Mouse (Mus musculus): Measurements from ENCODE around the gene Sulf2. TPM values are rescaled to one million over a fixed set of nuclear protein-coding genes. Genes with fewer than 3 reads are reported as not detected.

Sulf2 gene
- polyA plus RNA-seq, 2 experiments: 200 to 294 TPM

GRCm38 (mm10) chr2:166196080-166196786 lies 40.8 kb upstream of the Sulf2 start:
- peaks cover 19% of the 10 kb centered on the region for H3K4me1 ChIP-seq (ENCODE audit: control insufficient read depth, insufficient read depth, low read length)
- no peak overlapping the region for H3K27ac ChIP-seq (replicated peaks; ENCODE audit: low read depth, low read length)
- DNase-seq (ENCODE audit: low spot score) (no peak), ATAC-seq (ENCODE audit: low FRiP score, low read depth) (no peak)
- no peak overlapping the region for H3K4me3 ChIP-seq (replicated peaks; ENCODE audit: low read length)
- no peak overlapping the region for H3K4me2 ChIP-seq (replicated peaks; ENCODE audit: low read depth, low read length, severe bottlenecking)
- no peak for TF ChIP-seq POLR2A (IDR thresholded peaks at IDR 0.05; ENCODE audit: borderline replicate concordance, extremely low read depth, insufficient read depth, insufficient read length)
- WGBS: 62% methylated on average over 13 of the region's 13 CpGs
- H3K9me3 ChIP-seq (ENCODE audit: control insufficient read depth, low read length): no peaks in the 10 kb centered on the region
- no peaks in the 10 kb centered on the region for H3K36me3 ChIP-seq (ENCODE audit: control insufficient read depth, insufficient read depth, low read length)
- no peaks in the 10 kb centered on the region for H3K27me3 ChIP-seq (ENCODE audit: control insufficient read depth, insufficient read depth, low read length)
- H3K9ac ChIP-seq (ENCODE audit: low read depth, low read length, severe bottlenecking): no peak overlapping the region

GRCm38 (mm10) chr2:166195041-166195440 lies 39.6 kb upstream of the Sulf2 start:
- no peak for ATAC-seq (ENCODE audit: low FRiP score, low read depth)
- H3K4me3 ChIP-seq (replicated peaks; ENCODE audit: low read length): no peak overlapping the region
- no peaks in the 10 kb centered on the region for H3K36me3 ChIP-seq (ENCODE audit: control insufficient read depth, insufficient read depth, low read length)
- H3K4me2 ChIP-seq (replicated peaks; ENCODE audit: low read depth, low read length, severe bottlenecking): no peak overlapping the region
- H3K9ac ChIP-seq (ENCODE audit: low read depth, low read length, severe bottlenecking): no peak overlapping the region
- DNase-seq (ENCODE audit: low spot score): no peak
- TF ChIP-seq POLR2A (IDR thresholded peaks at IDR 0.05; ENCODE audit: borderline replicate concordance, extremely low read depth, insufficient read depth, insufficient read length): no peak
- H3K27ac ChIP-seq (replicated peaks; ENCODE audit: low read depth, low read length): no peak overlapping the region
- peaks cover 31% of the 10 kb centered on the region for H3K4me1 ChIP-seq (ENCODE audit: control insufficient read depth, insufficient read depth, low read length)
- no peaks in the 10 kb centered on the region for H3K27me3 ChIP-seq (ENCODE audit: control insufficient read depth, insufficient read depth, low read length)
- 66% methylated on average over 6 of the region's 6 CpGs for WGBS
- H3K9me3 ChIP-seq (ENCODE audit: control insufficient read depth, low read length): no peaks in the 10 kb centered on the region

- ATAC-seq (ENCODE audit: low FRiP score, low read depth): no peak
- no peaks in the 10 kb centered on the region for H3K36me3 ChIP-seq (ENCODE audit: control insufficient read depth, insufficient read depth, low read length)
- H3K4me3 ChIP-seq (replicated peaks; ENCODE audit: low read length): no peak overlapping the region
- no peak overlapping the region for H3K27ac ChIP-seq (replicated peaks; ENCODE audit: low read depth, low read length)
- TF ChIP-seq POLR2A (IDR thresholded peaks at IDR 0.05; ENCODE audit: borderline replicate concordance, extremely low read depth, insufficient read depth, insufficient read length): no peak
- H3K4me1 ChIP-seq (ENCODE audit: control insufficient read depth, insufficient read depth, low read length): peaks cover 36% of the 10 kb centered on the region
- H3K9ac ChIP-seq (ENCODE audit: low read depth, low read length, severe bottlenecking): no peak overlapping the region
- 72% methylated on average over 16 of the region's 16 CpGs for WGBS
- H3K4me2 ChIP-seq (replicated peaks; ENCODE audit: low read depth, low read length, severe bottlenecking): no peak overlapping the region
- no peaks in the 10 kb centered on the region for H3K9me3 ChIP-seq (ENCODE audit: control insufficient read depth, low read length)
- no peak for DNase-seq (ENCODE audit: low spot score)
- no peaks in the 10 kb centered on the region for H3K27me3 ChIP-seq (ENCODE audit: control insufficient read depth, insufficient read depth, low read length)
These were observed 38.8 kb upstream of the Sulf2 start for GRCm38 (mm10) chr2:166194112-166194758.

- H3K9ac ChIP-seq (ENCODE audit: low read depth, low read length, severe bottlenecking): no peak overlapping the region
- no peak overlapping the region for H3K27ac ChIP-seq (replicated peaks; ENCODE audit: low read depth, low read length)
- no peaks in the 10 kb centered on the region for H3K9me3 ChIP-seq (ENCODE audit: control insufficient read depth, low read length)
- no peak overlapping the region for H3K4me3 ChIP-seq (replicated peaks; ENCODE audit: low read length)
- H3K27me3 ChIP-seq (ENCODE audit: control insufficient read depth, insufficient read depth, low read length): no peaks in the 10 kb centered on the region
- H3K36me3 ChIP-seq (ENCODE audit: control insufficient read depth, insufficient read depth, low read length): no peaks in the 10 kb centered on the region
- ATAC-seq (ENCODE audit: low FRiP score, low read depth) (no peak), DNase-seq (ENCODE audit: low spot score) (no peak)
- 88% methylated on average over 3 of the region's 3 CpGs for WGBS
- H3K4me1 ChIP-seq (ENCODE audit: control insufficient read depth, insufficient read depth, low read length): peaks cover 39% of the 10 kb centered on the region
- no peak for TF ChIP-seq POLR2A (IDR thresholded peaks at IDR 0.05; ENCODE audit: borderline replicate concordance, extremely low read depth, insufficient read depth, insufficient read length)
- no peak overlapping the region for H3K4me2 ChIP-seq (replicated peaks; ENCODE audit: low read depth, low read length, severe bottlenecking)
These were observed 38.0 kb upstream of the Sulf2 start for GRCm38 (mm10) chr2:166193509-166193908.

GRCm38 (mm10) chr2:166190816-166191215 lies 35.4 kb upstream of the Sulf2 start:
- ATAC-seq (ENCODE audit: low FRiP score, low read depth) (no peak), DNase-seq (ENCODE audit: low spot score) (no peak)
- WGBS: 35% methylated on average over 8 of the region's 8 CpGs
- Histone ChIP-seq H3K9ac (ENCODE audit: low read depth, low read length, severe bottlenecking) (no peak overlapping the region), H3K9me3 (ENCODE audit: control insufficient read depth, low read length) (no peaks in the 10 kb centered on the region), H3K4me1 (ENCODE audit: control insufficient read depth, insufficient read depth, low read length) (peaks cover 38% of the 10 kb centered on the region), H3K4me2 (replicated peaks; ENCODE audit: low read depth, low read length, severe bottlenecking) (no peak overlapping the region), H3K4me3 (replicated peaks; ENCODE audit: low read length) (no peak overlapping the region), H3K36me3 (ENCODE audit: control insufficient read depth, insufficient read depth, low read length) (no peaks in the 10 kb centered on the region), H3K27ac (replicated peaks; ENCODE audit: low read depth, low read length) (no peak overlapping the region; the same call in 1 of the 2 replicates), H3K27me3 (ENCODE audit: control insufficient read depth, insufficient read depth, low read length) (no peaks in the 10 kb centered on the region)
- no peak for TF ChIP-seq POLR2A (IDR thresholded peaks at IDR 0.05; ENCODE audit: borderline replicate concordance, extremely low read depth, insufficient read depth, insufficient read length)

All from limb, embryonic 14.5 days (tissue).